Mouse (Mus musculus) heart, embryonic 11.5 days (tissue): Measurements from ENCODE around the gene Kdm2a. TPM values are rescaled to one million over a fixed set of nuclear protein-coding genes. Genes with fewer than 3 reads are reported as not detected.

Experiments used
- ATAC-seq: fragments of 200-750 bp; cut with Nextera tagmentation; replicated peaks from 2 replicates; pipeline ENCODE4 v1.8.0; 2017; ENCODE audit warnings: moderate library complexity; ENCODE audit not compliant: insufficient number of reproducible peaks, low FRiP score, low TSS enrichment
- H3K27ac ChIP-seq: fragments of 300-500 bp; sonication (generic); 2 replicates; pipeline ENCODE4 v1.5.1; 2014; ENCODE audit warnings: mild to moderate bottlenecking, low read depth, low read length
- H3K27me3 ChIP-seq: fragments of 300-500 bp; sonication (generic); 2 replicates; pipeline ENCODE4 v1.6.1; 2014; ENCODE audit warnings: mild to moderate bottlenecking, low read length, mixed read lengths; ENCODE audit not compliant: control insufficient read depth, insufficient read depth
- H3K36me3 ChIP-seq: fragments of 300-500 bp; sonication (generic); 2 replicates; pipeline ENCODE4 v1.6.1; 2014; ENCODE audit warnings: mild to moderate bottlenecking, low read length, moderate library complexity, mixed read lengths; ENCODE audit not compliant: control insufficient read depth, insufficient read depth
- H3K4me1 ChIP-seq: fragments of 300-500 bp; sonication (generic); 2 replicates; pipeline ENCODE4 v1.6.1; 2014; ENCODE audit warnings: low read length; ENCODE audit not compliant: control insufficient read depth, insufficient read depth
- H3K4me2 ChIP-seq: fragments of 300-500 bp; sonication (generic); 2 replicates; pipeline ENCODE4 v1.6.1; 2014; ENCODE audit warnings: mild to moderate bottlenecking, moderate library complexity
- H3K4me3 ChIP-seq: fragments of 300-500 bp; sonication (generic); 2 replicates; pipeline ENCODE4 v1.5.1; 2014; ENCODE audit warnings: low read depth, low read length
- H3K9ac ChIP-seq: fragments of 300-500 bp; sonication (generic); 2 replicates; pipeline ENCODE4 v1.6.1; 2014; ENCODE audit warnings: mild to moderate bottlenecking, low read depth, low read length, moderate library complexity
- H3K9me3 ChIP-seq: fragments of 300-500 bp; sonication (generic); replicated peaks from 2 replicates; pipeline ENCODE4 v1.6.1; 2016; ENCODE audit warnings: low read length; ENCODE audit not compliant: control insufficient read depth
- WGBS: fragments of 180-500 bp; shearing (Covaris S2); extraction: QIAGEN DNeasy Blood & Tissue Kit; methylation state at CpG from one replicate; pipeline ENCODE4 v1.1.7; 2014; ENCODE audit not compliant: insufficient replicate concordance; 5-methylcytosine and 5-hydroxymethylcytosine counted together
- polyA plus RNA-seq: library from polyadenylated mRNA; unstranded; fragments of >200 nt; fragmentation: Nextera tagmentation; extraction: Ambion mirVana; gene quantifications from 2 replicates; pipeline ENCODE4 v1.2.1, GENCODE M21; 2014

Kdm2a gene
- polyA plus RNA-seq, 1 experiment from 2014 or later = 44.9 TPM

DNA sequence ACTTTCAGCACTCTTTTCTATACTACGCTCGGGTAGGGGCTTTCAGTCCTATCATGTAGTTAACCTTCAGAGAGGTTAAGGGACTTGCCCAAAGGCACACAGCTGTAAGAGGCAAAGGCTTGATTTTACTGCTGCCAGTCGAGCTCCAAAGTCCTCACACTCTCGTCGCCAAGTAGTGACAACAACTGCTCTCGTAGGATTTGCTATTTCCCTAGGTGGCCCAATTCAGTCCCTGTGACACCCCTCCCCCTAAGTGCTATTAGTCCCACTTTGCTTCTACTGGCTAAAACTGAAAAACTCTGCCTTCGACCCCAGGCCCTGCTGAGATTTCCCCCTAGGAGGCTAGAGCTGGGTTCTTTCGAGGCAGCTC lies 40.7 kb upstream of the Kdm2a start:
- peak overlapping the region; percentile 70 for H3K4me2 ChIP-seq
- peaks cover 31% of the 10 kb centered on the region for H3K4me1 ChIP-seq
- H3K4me3 ChIP-seq = peak overlapping the region; percentile 80
- H3K9me3 ChIP-seq = no peaks in the 10 kb centered on the region
- H3K27me3 ChIP-seq = no peaks in the 10 kb centered on the region
- peak overlapping the region; percentile 78 for H3K9ac ChIP-seq
- no peaks in the 10 kb centered on the region for H3K36me3 ChIP-seq
- ATAC-seq = no peak
- H3K27ac ChIP-seq = peak overlapping the region; percentile 3; the same call in 1 of the 2 replicates
- WGBS = 4% methylated on average over 8 of the region's 8 CpGs

DNA sequence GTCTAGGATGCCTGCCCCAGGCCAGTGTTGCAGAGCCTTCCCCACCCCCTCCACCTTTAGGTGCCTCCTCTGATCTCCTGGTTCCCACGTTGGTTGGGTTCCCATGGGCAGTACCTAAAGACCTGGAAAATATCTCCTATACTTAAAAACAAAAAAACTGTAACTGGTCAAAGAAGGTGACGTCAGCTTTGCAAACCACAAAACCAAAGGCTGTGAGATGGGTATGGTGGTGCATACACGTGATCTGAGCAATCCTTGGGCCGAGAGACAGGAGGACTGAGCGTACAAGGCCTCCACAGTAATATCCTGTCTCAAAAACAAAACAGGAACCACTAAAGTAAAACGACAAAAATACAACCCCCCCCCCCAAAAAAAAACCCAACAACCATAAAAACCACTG lies 39.8 kb upstream of the Kdm2a start:
- Histone ChIP-seq H3K27ac (no peak overlapping the region), H3K4me1 (peaks cover 31% of the 10 kb centered on the region), H3K4me3 (no peak overlapping the region), H3K9ac (no peak overlapping the region), H3K36me3 (no peaks in the 10 kb centered on the region), H3K27me3 (no peaks in the 10 kb centered on the region), H3K9me3 (no peaks in the 10 kb centered on the region), H3K4me2 (peak overlapping the region; percentile 70)
- ATAC-seq = no peak
- WGBS = 70% methylated on average over 6 of the region's 6 CpGs

DNA sequence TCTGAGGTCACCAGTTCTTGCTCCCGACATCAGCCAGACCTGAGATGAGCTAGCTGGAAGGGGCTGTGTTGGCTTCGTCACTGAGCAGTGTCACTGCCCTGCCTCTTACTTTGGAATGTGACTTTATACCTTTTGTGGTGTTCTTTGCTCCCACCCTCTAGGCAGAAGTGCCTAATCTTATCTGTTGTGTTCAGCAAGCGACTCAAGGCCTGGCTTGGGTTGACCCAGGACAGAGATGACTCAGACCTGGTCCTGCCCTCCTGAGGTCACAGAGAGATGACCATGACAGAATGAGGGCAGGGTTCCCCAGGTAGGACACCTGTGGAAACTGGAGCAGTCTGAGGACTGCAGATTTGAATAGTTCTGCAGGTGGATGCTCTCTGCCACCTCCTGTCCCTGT lies 38.2 kb upstream of the Kdm2a start:
- 37% methylated on average over 3 of the region's 3 CpGs for WGBS
- Histone ChIP-seq H3K9ac (no peak overlapping the region), H3K27ac (no peak overlapping the region), H3K27me3 (no peaks in the 10 kb centered on the region), H3K4me2 (no peak overlapping the region), H3K9me3 (no peaks in the 10 kb centered on the region), H3K36me3 (peaks cover 4% of the 10 kb centered on the region; the same call in 1 of the 2 replicates), H3K4me1 (peaks cover 21% of the 10 kb centered on the region), H3K4me3 (no peak overlapping the region)
- no peak for ATAC-seq

DNA sequence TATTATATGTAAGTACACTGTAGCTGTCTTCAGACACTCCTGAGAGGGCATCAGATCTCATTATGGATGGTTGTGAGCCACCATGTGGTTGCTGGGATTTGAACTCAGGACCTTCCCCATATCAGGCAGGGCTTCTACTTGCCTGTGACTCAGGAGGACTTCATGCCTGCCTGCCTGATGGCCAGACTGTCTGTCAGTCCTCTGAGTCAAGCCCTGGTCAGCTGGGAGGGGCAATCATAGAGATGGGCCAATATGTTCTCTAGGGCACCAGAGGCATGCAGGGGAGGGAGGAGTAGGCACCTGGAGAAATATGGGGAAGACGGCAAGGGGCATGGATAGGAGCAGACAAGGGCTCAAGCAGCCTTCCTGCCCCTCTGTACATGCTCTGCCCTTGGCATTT lies 36.9 kb upstream of the Kdm2a start:
- Histone ChIP-seq H3K4me3 (no peak overlapping the region), H3K36me3 (peaks cover 6% of the 10 kb centered on the region; the same call in 1 of the 2 replicates), H3K9me3 (no peaks in the 10 kb centered on the region), H3K27me3 (no peaks in the 10 kb centered on the region), H3K27ac (no peak overlapping the region), H3K9ac (no peak overlapping the region), H3K4me1 (peaks cover 10% of the 10 kb centered on the region), H3K4me2 (no peak overlapping the region)
- WGBS = 82% methylated on average over 1 of the region's 1 CpGs
- no peak for ATAC-seq

DNA sequence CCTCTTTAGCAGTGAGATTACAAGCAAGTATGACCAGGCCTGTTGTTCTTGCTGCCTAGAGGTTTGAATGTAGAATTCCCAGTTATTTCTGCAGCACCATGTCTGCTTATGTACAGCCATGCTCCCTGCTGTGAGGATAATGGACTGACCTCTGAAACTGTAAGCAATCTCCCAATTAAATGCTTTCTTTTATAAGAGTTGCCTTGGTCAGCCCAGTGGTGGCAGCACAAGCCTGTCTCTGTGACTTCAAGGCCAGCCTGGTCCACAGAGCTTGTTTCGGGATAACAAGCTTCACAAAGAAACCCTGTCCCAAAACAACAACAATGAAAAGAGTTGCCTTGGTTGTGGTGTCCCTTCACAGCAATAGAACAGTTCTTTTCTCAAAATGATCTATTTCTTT lies 35.7 kb upstream of the Kdm2a start:
- H3K4me3 ChIP-seq = no peak overlapping the region
- ATAC-seq = no peak
- WGBS = 86% methylated on average over 1 of the region's 1 CpGs

DNA sequence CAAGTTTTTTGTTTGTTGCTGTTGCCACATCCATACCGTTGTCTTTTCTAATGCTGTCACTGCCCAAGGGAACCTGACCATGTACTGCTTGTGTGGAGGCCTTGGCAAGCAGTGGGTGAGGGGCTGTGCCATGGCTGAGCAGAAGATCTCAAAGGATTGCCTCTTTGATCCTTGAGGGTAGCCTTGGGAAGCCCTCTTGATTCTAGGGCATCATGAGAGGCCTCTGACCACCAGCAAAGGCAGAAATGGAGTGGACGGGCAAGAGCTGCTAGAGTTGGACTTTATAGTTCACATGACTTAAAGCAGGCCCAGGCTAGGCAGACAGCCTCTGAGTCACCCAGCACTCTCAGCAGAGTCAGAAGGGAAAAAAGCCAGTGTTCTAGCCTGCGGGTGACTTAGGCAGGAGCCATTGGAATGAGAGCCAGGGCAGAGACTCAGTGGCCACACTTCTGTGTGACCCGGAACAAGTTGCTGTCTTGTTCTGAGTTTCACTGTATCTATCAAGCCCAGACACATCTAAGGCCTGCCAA lies 32.1 kb upstream of the Kdm2a start:
- Histone ChIP-seq H3K4me3 (no peak overlapping the region), H3K9ac (no peak overlapping the region), H3K9me3 (no peaks in the 10 kb centered on the region), H3K4me2 (no peak overlapping the region), H3K27me3 (no peaks in the 10 kb centered on the region), H3K4me1 (no peaks in the 10 kb centered on the region), H3K36me3 (peaks cover 19% of the 10 kb centered on the region), H3K27ac (no peak overlapping the region)
- no peak for ATAC-seq
- WGBS = 85% methylated on average over 4 of the region's 4 CpGs

More for the DNA sequence above, 35.7 kb upstream of the Kdm2a start:
- H3K36me3 ChIP-seq = peaks cover 6% of the 10 kb centered on the region; the same call in 1 of the 2 replicates
- H3K27ac ChIP-seq = no peak overlapping the region
- no peak overlapping the region for H3K9ac ChIP-seq
- no peaks in the 10 kb centered on the region for H3K27me3 ChIP-seq
- H3K9me3 ChIP-seq = no peaks in the 10 kb centered on the region
- peaks cover 6% of the 10 kb centered on the region; the same call in 1 of the 2 replicates for H3K4me1 ChIP-seq
- H3K4me2 ChIP-seq = no peak overlapping the region

DNA sequence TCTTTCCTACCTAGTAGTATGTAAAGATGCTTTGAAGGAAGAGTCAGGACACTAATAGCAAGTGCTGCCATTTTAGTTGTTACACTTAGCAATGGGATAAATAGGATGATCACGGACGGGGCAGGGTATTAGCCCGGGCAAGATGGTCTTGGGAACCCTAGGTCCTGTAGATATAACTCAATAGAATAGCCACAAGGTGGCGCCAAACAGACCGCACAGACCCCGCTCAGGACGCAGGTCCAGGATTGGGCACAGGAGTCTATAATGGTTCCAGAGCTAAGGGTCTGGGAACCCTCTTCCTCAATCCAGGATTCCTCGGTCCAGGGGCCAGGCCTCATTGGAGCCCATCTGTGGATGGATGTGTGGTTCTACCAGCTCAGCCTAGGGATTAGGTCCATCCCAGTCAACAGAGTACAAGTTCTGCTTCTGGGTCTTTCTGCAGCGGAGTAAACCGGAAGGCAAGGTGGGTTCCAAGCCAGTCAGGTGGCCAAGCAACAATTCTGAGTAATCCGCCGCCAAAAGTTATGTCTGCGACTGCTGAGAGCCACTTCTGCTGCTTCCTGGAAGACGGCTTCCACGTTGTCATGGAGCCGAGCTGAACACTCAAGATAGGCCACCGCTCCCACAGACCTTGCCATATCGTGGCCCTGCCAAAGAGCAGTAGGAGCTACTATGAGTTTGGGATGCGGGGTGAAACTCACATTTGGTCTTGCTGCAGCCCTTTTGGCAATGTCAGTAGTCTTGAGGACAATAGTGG lies 27.7 kb upstream of the Kdm2a start:
- Histone ChIP-seq H3K36me3 (peaks cover 16% of the 10 kb centered on the region; the same call in 1 of the 2 replicates), H3K4me3 (no peak overlapping the region), H3K27me3 (no peaks in the 10 kb centered on the region), H3K27ac (no peak overlapping the region), H3K4me1 (no peaks in the 10 kb centered on the region), H3K4me2 (no peak overlapping the region), H3K9ac (no peak overlapping the region), H3K9me3 (no peaks in the 10 kb centered on the region)
- WGBS = 70% methylated on average over 19 of the region's 19 CpGs
- ATAC-seq = no peak

DNA sequence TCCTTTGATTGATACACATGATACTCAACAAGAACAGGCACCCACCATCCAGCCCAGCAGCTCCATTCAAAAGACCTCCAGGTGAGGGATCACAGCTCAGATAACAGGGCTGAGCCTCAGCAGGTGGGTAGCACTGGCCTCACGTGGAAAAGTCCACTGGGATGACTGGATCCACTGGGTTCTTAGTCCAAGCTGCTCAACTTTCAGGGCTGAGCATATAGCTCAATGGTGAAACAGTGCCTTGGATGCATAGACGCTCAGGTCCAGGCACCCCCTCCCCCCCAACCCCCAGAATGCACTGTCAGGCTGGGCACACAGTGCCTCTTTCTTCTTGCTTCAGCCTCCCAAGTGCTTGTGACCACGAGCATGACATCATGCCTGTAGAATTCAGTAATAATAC lies 24.9 kb upstream of the Kdm2a start:
- no peak for ATAC-seq
- H3K36me3 ChIP-seq = peaks cover 16% of the 10 kb centered on the region; the same call in 1 of the 2 replicates
- 80% methylated on average over 3 of the region's 3 CpGs for WGBS

DNA sequence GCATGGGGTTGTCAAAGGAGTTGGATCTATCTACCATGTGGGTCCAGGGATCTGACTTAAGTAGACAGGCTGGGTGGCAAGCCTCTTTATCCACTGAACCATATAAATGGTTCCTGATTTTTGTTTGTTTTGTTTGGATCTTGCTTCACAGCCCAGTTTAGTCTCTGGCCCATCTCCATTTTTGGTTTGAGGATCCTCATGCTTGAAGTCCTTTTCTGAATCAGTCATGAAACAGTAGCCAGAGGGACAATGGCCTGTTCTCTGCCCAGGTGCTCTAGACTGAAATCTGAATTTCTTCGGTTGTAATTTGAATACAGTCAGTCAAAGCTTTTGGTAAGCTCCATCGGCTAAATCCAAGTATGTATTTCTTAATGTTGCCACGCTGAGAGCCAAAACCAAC lies 24.5 kb upstream of the Kdm2a start:
- Histone ChIP-seq H3K36me3 (peaks cover 16% of the 10 kb centered on the region; the same call in 1 of the 2 replicates), H3K9ac (no peak overlapping the region), H3K27ac (no peak overlapping the region), H3K4me3 (no peak overlapping the region), H3K4me2 (no peak overlapping the region), H3K27me3 (no peaks in the 10 kb centered on the region), H3K9me3 (no peaks in the 10 kb centered on the region), H3K4me1 (no peaks in the 10 kb centered on the region)
- ATAC-seq = no peak
- WGBS = 86% methylated on average over 3 of the region's 3 CpGs

More for the DNA sequence above, 24.9 kb upstream of the Kdm2a start:
- H3K4me1 ChIP-seq = no peaks in the 10 kb centered on the region
- H3K9ac ChIP-seq = no peak overlapping the region
- no peaks in the 10 kb centered on the region for H3K9me3 ChIP-seq
- no peak overlapping the region for H3K4me3 ChIP-seq
- H3K27ac ChIP-seq = no peak overlapping the region
- H3K4me2 ChIP-seq = no peak overlapping the region
- no peaks in the 10 kb centered on the region for H3K27me3 ChIP-seq
